Mouse (Mus musculus) ES-Bruce4 (cell line): ENCODE results near the gene Syf2. TPM values are rescaled to one million over a fixed set of nuclear protein-coding genes. Genes with fewer than 3 reads are reported as not detected.

Source experiments
- H3K27ac ChIP-seq: 2 replicates; pipeline ENCODE4 v1.5.1; 2012; ENCODE audit warnings: low read length, inconsistent platforms; ENCODE audit not compliant: insufficient read depth
- H3K27me3 ChIP-seq: 2 replicates; pipeline ENCODE4 v1.6.1; 2012; ENCODE audit warnings: mild to moderate bottlenecking, low read length, inconsistent platforms; ENCODE audit not compliant: control insufficient read depth, poor library complexity, insufficient read depth, severe bottlenecking
- H3K36me3 ChIP-seq: 2 replicates; pipeline ENCODE4 v1.6.1; 2012; ENCODE audit warnings: inconsistent platforms, mild to moderate bottlenecking, low read length, moderate library complexity; ENCODE audit not compliant: control insufficient read depth, poor library complexity, insufficient read depth, severe bottlenecking
- H3K4me1 ChIP-seq: one replicate; pipeline ENCODE4 v1.8.1; 2011; ENCODE audit warnings: low read length; ENCODE audit not compliant: control insufficient read depth, insufficient read depth
- H3K4me3 ChIP-seq: 2 replicates; pipeline ENCODE4 v1.5.1; 2011; ENCODE audit warnings: low read depth, mild to moderate bottlenecking, low read length
- H3K9ac ChIP-seq: 2 replicates; pipeline ENCODE4 v1.6.1; 2012; ENCODE audit warnings: low read depth, mild to moderate bottlenecking, inconsistent platforms; ENCODE audit not compliant: poor library complexity, severe bottlenecking
- H3K9me3 ChIP-seq: replicated peaks from 2 replicates; pipeline ENCODE4 v1.6.1; 2012; ENCODE audit warnings: mild to moderate bottlenecking, low read length, inconsistent platforms; ENCODE audit not compliant: control insufficient read depth, poor library complexity, insufficient read depth, severe bottlenecking
- CTCF ChIP-seq: IDR thresholded peaks from one replicate; pipeline ENCODE4 v1.8.1; 2011; ENCODE audit warnings: low read depth, low read length
- EP300 ChIP-seq: IDR thresholded peaks from 2 replicates; pipeline ENCODE4 v1.6.1; 2011; ENCODE audit warnings: low read depth, low read length; ENCODE audit not compliant: insufficient read depth
- POLR2A ChIP-seq: IDR thresholded peaks from one replicate; pipeline ENCODE4 v1.8.1; 2011; ENCODE audit warnings: low read length; ENCODE audit not compliant: insufficient read depth
- polyA plus RNA-seq: library from polyadenylated mRNA; stranded (reverse); fragments of >200 nt; gene quantifications from 2 replicates; pipeline ENCODE4 v1.2.4, GENCODE M21; 2011; ENCODE audit warnings: low read depth; ENCODE audit not compliant: missing spikeins, insufficient read depth, insufficient read length

Gene Syf2
- polyA plus RNA-seq, 1 experiment = 53.3 TPM

DNA sequence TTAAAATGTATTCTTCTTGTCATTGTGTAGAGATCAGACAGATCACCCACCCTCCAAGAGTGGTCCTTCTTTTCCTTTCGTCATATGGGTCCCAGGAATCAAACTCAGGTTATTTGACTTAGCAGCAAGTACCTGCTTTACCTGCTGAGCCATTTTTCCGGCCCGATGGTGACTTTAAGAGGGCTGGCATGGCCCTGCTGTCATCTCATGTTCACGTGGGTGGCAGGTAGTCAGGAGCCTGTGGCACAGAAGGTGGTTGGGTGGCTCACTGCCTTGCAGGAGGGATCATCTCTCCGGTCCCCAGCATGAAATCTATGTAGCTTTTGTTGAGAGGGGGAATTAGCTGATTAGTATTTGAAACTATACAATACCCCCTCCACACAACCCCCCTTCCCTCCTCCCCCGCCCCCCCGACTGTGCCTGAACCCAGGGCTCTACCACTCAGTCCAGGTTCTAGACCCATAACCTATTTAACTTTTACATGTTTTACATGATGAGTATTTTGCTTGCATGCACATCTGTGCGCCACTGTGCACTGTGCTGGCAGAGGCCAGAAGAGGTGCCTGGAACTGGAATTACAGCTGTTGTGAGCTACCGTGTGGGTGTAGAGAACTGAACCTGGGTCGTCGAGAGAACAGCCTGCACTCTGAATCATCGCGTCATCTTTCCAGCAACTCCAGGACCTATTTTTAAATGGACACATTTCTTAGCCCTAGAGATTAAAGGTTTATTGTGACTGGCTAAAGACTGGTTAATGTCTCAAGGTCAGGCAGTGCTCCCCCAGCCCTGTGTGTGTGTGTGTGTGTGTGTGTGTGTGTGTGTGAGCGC lies 15.3 kb upstream of the Syf2 start:
- Histone ChIP-seq H3K4me3 (peak overlapping the region; percentile 15; the same call in 1 of the 2 replicates), H3K4me1 (no peaks in the 10 kb centered on the region), H3K36me3 (peaks cover 5% of the 10 kb centered on the region; the same call in 1 of the 2 replicates), H3K27ac (no peak overlapping the region), H3K9ac (no peak overlapping the region), H3K9me3 (peaks cover 3% of the 10 kb centered on the region; the same call in 1 of the 2 replicates), H3K27me3 (no peaks in the 10 kb centered on the region)
- no peak for TF ChIP-seq POLR2A
- no peak for TF ChIP-seq EP300
- no peak for TF ChIP-seq CTCF

DNA sequence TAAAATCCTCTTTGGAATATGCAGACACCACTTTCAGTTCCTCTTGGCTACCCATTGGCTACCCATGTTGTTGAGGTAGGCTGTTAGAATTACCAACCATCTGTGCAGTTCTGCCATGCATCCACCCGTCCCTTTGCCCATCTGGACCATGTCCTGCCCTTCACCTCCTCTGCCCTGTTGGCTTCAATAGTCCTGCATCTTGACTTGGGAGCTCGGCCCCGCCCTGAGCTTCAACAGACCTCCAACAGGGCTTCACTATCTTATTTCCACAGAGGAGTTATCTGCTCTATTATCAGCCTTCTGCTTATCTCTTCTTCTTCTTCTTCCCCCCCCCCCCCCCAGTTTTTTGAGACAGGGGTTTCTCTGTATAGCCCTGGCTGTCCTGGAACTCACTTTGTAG lies 13.5 kb upstream of the Syf2 start:
- H3K9ac ChIP-seq = no peak overlapping the region
- TF ChIP-seq CTCF (no peak), EP300 (no peak), POLR2A (no peak)

DNA sequence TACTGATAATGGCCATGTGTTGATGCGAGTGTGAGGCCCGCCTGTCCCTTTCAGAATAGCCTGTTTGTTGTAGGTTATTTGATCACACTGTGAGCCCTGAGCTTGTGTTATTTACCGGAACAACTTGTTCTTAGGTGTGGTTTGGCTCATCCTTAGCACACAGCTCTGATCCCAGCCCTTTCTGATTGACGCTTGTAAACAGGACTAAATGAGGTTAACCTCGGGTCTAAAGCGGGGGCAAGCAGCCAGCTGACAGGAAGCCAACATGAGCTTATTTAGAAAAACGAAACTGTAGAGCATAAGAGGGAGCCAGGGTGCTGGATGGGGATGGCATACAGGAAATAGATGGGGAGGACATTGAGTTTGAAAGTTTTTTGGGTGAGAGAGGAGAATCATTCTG lies 12.3 kb upstream of the Syf2 start:
- H3K27ac ChIP-seq = no peak overlapping the region
- H3K9ac ChIP-seq = no peak overlapping the region
- no peaks in the 10 kb centered on the region for H3K36me3 ChIP-seq

More for the DNA sequence above, 13.5 kb upstream of the Syf2 start:
- Histone ChIP-seq H3K27me3 (no peaks in the 10 kb centered on the region), H3K27ac (no peak overlapping the region), H3K4me1 (no peaks in the 10 kb centered on the region), H3K9me3 (no peaks in the 10 kb centered on the region), H3K36me3 (no peaks in the 10 kb centered on the region), H3K4me3 (no peak overlapping the region)

DNA sequence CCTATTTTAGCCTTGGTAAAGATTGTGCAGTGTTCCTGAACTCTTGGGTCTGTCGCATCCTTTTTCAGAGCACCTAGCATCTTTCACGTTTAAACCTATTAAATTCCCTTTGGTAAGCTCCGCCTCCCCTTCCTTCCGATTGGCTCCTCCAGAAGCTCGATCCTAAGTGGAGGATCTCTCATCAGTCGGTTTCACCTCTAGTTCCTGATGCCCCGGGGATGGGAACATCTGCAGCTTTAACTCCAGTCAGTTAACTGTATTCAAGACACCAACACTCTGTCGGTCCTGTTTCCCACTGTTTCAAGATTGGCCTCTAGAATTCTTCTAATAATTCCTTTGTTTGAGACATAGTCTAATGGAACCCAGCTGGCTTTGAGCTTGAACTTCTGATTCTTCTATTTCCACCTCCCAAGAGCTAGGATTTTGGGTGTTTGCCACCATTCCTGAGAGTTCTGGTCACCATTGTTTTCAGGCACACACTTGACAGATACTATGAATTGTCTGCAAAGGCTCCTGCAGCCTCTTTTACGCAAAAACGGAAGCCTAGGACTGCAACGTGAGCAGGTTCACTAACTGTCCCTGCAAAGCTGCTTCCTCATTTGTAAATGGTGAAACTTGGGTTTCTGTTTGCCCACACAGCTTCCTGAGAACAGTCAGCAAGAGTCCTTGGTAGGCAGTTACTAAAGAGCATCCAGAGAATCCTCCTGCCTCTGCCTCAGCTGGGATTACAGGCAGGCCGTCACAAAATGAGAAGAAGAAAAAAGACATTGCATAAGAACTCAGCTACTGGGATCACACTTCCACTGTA lies 10.8 kb upstream of the Syf2 start:
- Histone ChIP-seq H3K36me3 (peaks cover 9% of the 10 kb centered on the region), H3K27me3 (no peaks in the 10 kb centered on the region), H3K4me3 (no peak overlapping the region), H3K9ac (no peak overlapping the region), H3K9me3 (no peaks in the 10 kb centered on the region), H3K27ac (no peak overlapping the region), H3K4me1 (no peaks in the 10 kb centered on the region)
- TF ChIP-seq EP300 (no peak), CTCF (no peak), POLR2A (no peak)

More for the DNA sequence above, 12.3 kb upstream of the Syf2 start:
- no peak for TF ChIP-seq EP300
- TF ChIP-seq CTCF = no peak
- TF ChIP-seq POLR2A = no peak
- no peaks in the 10 kb centered on the region for H3K4me1 ChIP-seq
- no peaks in the 10 kb centered on the region for H3K9me3 ChIP-seq
- no peak overlapping the region for H3K4me3 ChIP-seq
- H3K27me3 ChIP-seq = no peaks in the 10 kb centered on the region

DNA sequence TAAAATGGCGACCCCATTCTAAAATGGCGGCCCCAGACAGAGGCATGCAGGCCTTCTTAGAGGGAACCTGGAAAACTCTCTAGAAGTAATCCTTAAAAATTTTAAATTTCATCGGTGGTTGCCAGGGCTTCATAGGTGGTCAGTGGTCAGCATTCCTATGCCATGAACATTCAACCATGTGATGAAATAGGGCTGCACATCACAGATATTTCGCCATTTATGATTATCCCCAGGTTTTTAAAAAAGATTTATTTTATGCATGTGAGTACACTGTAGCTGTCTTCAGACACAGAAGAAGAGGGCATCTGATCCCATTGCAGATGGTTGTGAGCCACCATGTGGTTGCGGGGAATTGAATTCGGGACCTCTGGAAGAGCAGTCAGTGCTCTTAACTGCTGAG lies 10.1 kb upstream of the Syf2 start:
- Histone ChIP-seq H3K9ac (no peak overlapping the region), H3K4me3 (no peak overlapping the region), H3K4me1 (no peaks in the 10 kb centered on the region), H3K27ac (no peak overlapping the region), H3K9me3 (no peaks in the 10 kb centered on the region), H3K27me3 (no peaks in the 10 kb centered on the region), H3K36me3 (peaks cover 16% of the 10 kb centered on the region)
- TF ChIP-seq CTCF (no peak), EP300 (no peak), POLR2A (no peak)

DNA sequence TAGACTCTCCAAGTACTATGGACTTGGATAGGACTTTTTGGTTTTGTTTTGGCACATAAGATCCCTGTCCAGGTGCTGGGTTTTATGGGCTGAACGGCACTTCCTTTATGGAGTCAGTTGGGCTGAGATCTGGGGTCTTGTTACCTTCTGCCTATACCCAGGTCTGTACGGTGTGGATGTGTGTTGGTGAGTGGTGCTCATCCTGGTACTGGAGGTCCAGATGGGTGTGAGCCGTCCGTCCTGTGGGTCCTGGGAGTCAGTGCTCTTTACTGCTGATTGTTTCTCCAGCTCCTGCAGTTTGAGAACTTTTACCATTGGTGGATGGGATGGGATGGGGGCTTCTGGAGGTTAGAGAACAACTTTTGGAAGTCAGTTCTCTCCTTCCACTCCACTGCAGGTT lies 9.0 kb upstream of the Syf2 start:
- H3K4me1 ChIP-seq = no peaks in the 10 kb centered on the region
- no peak overlapping the region for H3K27ac ChIP-seq
- no peak for TF ChIP-seq EP300
- no peak for TF ChIP-seq POLR2A
- no peak for TF ChIP-seq CTCF
- H3K36me3 ChIP-seq = peaks cover 26% of the 10 kb centered on the region
- no peak overlapping the region for H3K9ac ChIP-seq
- no peaks in the 10 kb centered on the region for H3K9me3 ChIP-seq
- H3K27me3 ChIP-seq = no peaks in the 10 kb centered on the region
- no peak overlapping the region for H3K4me3 ChIP-seq
